Mouse (Mus musculus): Measurements from ENCODE around the gene Kmt2d. TPM values are rescaled to one million over a fixed set of nuclear protein-coding genes. Genes with fewer than 3 reads are reported as not detected.

Gene Kmt2d
- polyA plus RNA-seq, 1 experiment: 105 TPM

- H3K27ac ChIP-seq (ENCODE audit: control insufficient read depth, insufficient read depth, low read depth, low read length, poor library complexity): no peak overlapping the region
- WGBS: 25% methylated on average over 6 of the region's 6 CpGs
- TF ChIP-seq CTCF (IDR thresholded peaks at IDR 0.05; ENCODE audit: control insufficient read depth, insufficient read depth, low read length): peak; percentile 69
- TF ChIP-seq POLR2A (IDR thresholded peaks at IDR 0.05; ENCODE audit: borderline replicate concordance, control insufficient read depth, low read depth, low read length): no peak
- H3K4me1 ChIP-seq (ENCODE audit: control insufficient read depth, insufficient read depth, low read length): peaks cover 2% of the 10 kb centered on the region; the same call in 1 of the 2 replicates
- H3K4me3 ChIP-seq (replicated peaks; ENCODE audit: control insufficient read depth, low read depth, low read length): no peak overlapping the region
These were observed 21.1 kb upstream of the Kmt2d start for GRCm38 (mm10) chr15:98891907-98892606.

DNA sequence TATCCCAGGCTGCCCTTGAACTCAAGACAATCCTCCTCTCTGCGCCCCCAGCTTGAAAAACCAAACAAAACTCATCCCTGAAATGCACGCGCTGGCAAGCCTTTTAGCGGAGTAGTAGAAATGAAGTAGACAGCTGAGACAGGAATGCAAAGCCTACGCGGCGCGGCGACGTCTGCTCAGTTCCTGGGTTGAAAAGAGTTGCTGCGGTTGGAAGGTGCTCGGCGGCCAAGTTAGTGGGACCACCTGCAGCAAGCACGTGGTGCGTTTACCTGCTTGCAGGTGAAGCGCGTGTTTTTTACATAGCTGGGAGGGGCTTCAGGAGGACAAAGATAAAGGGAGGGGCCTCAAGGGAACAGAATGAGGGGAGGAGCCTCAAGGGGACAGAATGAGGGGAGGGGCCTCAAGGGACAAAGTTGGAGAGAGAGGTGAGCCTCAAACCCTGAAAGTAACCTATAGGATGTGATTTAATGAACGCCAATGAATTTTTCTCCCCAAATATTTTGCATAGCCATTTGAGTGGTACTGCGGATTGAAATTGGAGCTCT lies 20.3 kb upstream of the Kmt2d start:
- H3K27ac ChIP-seq (ENCODE audit: control insufficient read depth, insufficient read depth, low read depth, low read length, poor library complexity): no peak overlapping the region
- no peak overlapping the region for H3K4me3 ChIP-seq (replicated peaks; ENCODE audit: control insufficient read depth, low read depth, low read length)
- TF ChIP-seq CTCF (IDR thresholded peaks at IDR 0.05; ENCODE audit: control insufficient read depth, insufficient read depth, low read length): no peak
- no peak for TF ChIP-seq POLR2A (IDR thresholded peaks at IDR 0.05; ENCODE audit: borderline replicate concordance, control insufficient read depth, low read depth, low read length)
- 52% methylated on average over 19 of the region's 19 CpGs for WGBS
- peaks cover 2% of the 10 kb centered on the region; the same call in 1 of the 2 replicates for H3K4me1 ChIP-seq (ENCODE audit: control insufficient read depth, insufficient read depth, low read length)

DNA sequence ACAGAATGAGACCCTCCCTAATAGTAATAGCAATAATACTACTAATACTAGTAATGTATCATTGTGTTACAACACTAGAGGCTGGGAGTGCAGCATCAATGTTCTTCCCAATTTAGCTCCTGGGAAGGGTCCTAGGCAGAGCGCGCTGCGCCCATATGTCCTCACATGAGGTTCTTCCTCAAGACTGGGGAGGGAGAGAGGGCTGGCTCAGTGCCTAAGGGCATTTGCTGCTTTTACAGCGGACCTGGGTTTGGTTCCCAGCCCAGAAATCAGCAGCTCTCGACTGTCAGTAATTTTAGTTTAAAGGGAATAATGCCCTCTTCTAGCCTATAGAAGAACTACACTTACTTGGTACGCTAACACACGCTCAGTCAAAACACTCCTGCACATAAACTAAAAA lies 16.5 kb upstream of the Kmt2d start:
- TF ChIP-seq CTCF (IDR thresholded peaks at IDR 0.05; ENCODE audit: control insufficient read depth, insufficient read depth, low read length): no peak
- TF ChIP-seq POLR2A (IDR thresholded peaks at IDR 0.05; ENCODE audit: borderline replicate concordance, control insufficient read depth, low read depth, low read length): no peak
- Histone ChIP-seq H3K4me3 (replicated peaks; ENCODE audit: control insufficient read depth, low read depth, low read length) (no peak overlapping the region), H3K4me1 (ENCODE audit: control insufficient read depth, insufficient read depth, low read length) (no peaks in the 10 kb centered on the region), H3K27ac (ENCODE audit: control insufficient read depth, insufficient read depth, low read depth, low read length, poor library complexity) (no peak overlapping the region)
- 83% methylated on average over 7 of the region's 7 CpGs for WGBS

DNA sequence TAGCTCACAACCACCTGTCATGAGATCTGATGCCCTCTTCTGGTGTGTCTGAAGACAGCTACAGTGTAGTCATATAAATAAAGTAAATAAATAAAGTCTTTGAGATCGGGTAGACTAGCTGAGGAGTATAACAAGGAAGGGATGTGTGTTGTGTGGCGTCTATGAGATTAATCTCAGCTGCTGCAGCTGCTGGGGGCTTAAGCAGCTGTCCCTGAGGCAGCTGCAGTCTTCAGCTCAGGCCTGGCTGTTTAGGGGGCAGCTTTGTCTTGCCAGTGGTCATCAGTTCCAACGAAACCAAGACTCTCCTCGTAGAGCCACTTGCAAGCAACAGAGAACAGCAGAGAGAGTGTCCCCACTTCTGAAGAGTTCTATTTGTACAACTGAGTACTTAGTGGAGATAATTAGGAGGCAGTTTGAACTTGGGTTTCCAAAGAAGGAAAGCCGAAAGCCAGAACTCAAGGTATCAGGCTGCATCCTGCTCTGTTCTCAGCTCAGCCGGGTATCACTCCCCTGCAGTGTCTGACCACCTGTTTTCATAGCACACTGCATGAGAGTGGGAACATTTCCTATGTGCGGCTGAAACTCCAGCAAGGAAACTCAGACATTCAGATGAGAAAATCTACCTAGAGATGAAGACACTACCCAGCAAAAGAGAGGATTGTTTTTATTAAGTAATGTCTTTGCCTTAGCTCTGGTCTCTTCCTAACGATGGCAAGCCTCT lies 15.8 kb upstream of the Kmt2d start:
- WGBS: 75% methylated on average over 8 of the region's 8 CpGs
- TF ChIP-seq POLR2A (IDR thresholded peaks at IDR 0.05; ENCODE audit: borderline replicate concordance, control insufficient read depth, low read depth, low read length): no peak
- no peak for TF ChIP-seq CTCF (IDR thresholded peaks at IDR 0.05; ENCODE audit: control insufficient read depth, insufficient read depth, low read length)

GRCm38 (mm10) chr15:98884106-98884505 lies 13.1 kb upstream of the Kmt2d start:
- H3K4me1 ChIP-seq (ENCODE audit: control insufficient read depth, insufficient read depth, low read length): no peaks in the 10 kb centered on the region; the same call in 1 of the 2 replicates
- H3K27ac ChIP-seq (ENCODE audit: control insufficient read depth, insufficient read depth, low read depth, low read length, poor library complexity): no peak overlapping the region
- no peak overlapping the region for H3K4me3 ChIP-seq (replicated peaks; ENCODE audit: control insufficient read depth, low read depth, low read length)
- WGBS: 83% methylated on average over 1 of the region's 1 CpGs
- no peak for TF ChIP-seq POLR2A (IDR thresholded peaks at IDR 0.05; ENCODE audit: borderline replicate concordance, control insufficient read depth, low read depth, low read length)
- no peak for TF ChIP-seq CTCF (IDR thresholded peaks at IDR 0.05; ENCODE audit: control insufficient read depth, insufficient read depth, low read length)

More for the DNA sequence above, 15.8 kb upstream of the Kmt2d start:
- H3K4me3 ChIP-seq (replicated peaks; ENCODE audit: control insufficient read depth, low read depth, low read length): no peak overlapping the region
- H3K4me1 ChIP-seq (ENCODE audit: control insufficient read depth, insufficient read depth, low read length): no peaks in the 10 kb centered on the region
- no peak overlapping the region for H3K27ac ChIP-seq (ENCODE audit: control insufficient read depth, insufficient read depth, low read depth, low read length, poor library complexity)

DNA sequence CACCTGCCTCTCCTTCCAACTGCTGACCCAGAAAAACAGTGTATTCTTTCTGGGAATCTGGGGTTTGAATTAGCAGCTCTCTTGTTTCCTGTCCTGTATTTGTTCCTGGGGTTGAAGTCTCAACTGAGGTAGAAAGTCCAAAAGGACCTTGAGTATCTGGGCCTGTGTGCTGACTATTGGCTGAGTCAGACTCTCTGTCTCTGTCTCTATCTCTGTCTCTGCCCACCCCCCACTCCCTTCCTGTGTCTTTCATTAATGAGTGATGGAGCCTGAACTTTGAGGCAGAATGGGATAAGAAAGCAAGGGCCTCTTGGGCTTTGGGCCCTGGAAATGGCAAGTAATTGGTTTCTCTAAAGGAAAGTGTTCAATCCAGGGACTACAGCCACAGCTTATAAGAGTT lies 12.7 kb upstream of the Kmt2d start:
- Histone ChIP-seq H3K27ac (ENCODE audit: control insufficient read depth, insufficient read depth, low read depth, low read length, poor library complexity) (no peak overlapping the region), H3K4me1 (ENCODE audit: control insufficient read depth, insufficient read depth, low read length) (no peaks in the 10 kb centered on the region; the same call in 1 of the 2 replicates), H3K4me3 (replicated peaks; ENCODE audit: control insufficient read depth, low read depth, low read length) (no peak overlapping the region)
- TF ChIP-seq CTCF (IDR thresholded peaks at IDR 0.05; ENCODE audit: control insufficient read depth, insufficient read depth, low read length) (no peak), POLR2A (IDR thresholded peaks at IDR 0.05; ENCODE audit: borderline replicate concordance, control insufficient read depth, low read depth, low read length) (no peak)

DNA sequence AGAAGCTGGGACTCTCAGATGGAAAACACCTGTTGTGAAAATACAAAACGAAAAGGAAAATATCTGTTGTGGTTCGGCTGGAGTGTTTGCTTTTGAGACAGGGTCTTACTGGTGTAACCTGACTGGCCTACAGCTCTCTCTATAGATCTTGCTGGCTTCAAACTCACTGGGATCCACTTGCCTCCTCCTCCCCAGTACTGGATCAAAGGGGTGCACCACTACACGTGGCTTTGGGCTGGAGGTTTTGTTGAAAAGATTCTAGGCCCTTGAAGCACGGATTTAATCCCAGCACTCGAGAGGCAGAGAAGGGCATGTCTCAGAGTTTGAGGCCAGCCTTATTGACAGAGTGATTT lies 10.6 kb upstream of the Kmt2d start:
- H3K4me3 ChIP-seq (replicated peaks; ENCODE audit: control insufficient read depth, low read depth, low read length): no peak overlapping the region
- no peaks in the 10 kb centered on the region; the same call in 1 of the 2 replicates for H3K4me1 ChIP-seq (ENCODE audit: control insufficient read depth, insufficient read depth, low read length)
- WGBS: 24% methylated on average over 5 of the region's 5 CpGs
- no peak overlapping the region for H3K27ac ChIP-seq (ENCODE audit: control insufficient read depth, insufficient read depth, low read depth, low read length, poor library complexity)
- TF ChIP-seq CTCF (IDR thresholded peaks at IDR 0.05; ENCODE audit: control insufficient read depth, insufficient read depth, low read length) (no peak), POLR2A (IDR thresholded peaks at IDR 0.05; ENCODE audit: borderline replicate concordance, control insufficient read depth, low read depth, low read length) (no peak)

DNA sequence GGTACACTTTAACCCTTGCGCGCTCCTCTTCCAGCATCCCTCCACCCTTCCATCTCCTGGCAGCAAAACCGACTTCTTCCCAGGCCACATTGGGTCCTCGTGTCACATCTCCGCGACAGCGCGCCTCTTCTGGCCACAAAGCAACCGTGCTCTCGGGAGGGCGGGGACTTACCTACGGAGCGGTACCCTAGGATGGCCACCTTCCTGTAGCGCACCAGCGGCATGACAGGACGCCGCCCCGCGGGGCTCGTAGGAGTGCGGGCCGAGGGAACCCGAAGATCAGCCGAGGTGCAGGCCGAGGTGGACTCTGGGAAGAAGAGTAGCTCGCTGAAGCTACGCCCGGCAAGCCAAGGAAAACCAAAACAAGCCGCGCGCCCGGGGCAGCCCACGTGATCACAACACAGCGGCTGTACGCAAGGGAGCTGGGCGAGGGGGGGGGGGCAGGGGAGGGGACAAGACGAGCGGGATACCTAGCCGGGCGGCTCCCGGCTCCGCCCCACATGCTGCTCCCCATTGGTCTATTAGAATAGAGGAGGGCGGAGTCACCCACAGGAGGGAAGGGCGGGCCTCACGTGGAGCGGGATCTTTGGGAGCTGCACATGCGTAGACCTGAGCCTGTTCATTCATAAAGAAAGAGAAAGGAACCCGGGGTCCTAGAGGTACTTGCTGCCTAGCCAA lies 10.1 kb upstream of the Kmt2d start:
- H3K27ac ChIP-seq (ENCODE audit: control insufficient read depth, insufficient read depth, low read depth, low read length, poor library complexity): peak overlapping the region; percentile 81
- H3K4me1 ChIP-seq (ENCODE audit: control insufficient read depth, insufficient read depth, low read length): no peaks in the 10 kb centered on the region; the same call in 1 of the 2 replicates
- TF ChIP-seq CTCF (IDR thresholded peaks at IDR 0.05; ENCODE audit: control insufficient read depth, insufficient read depth, low read length) (peak; percentile 37; the same call in 1 of the 2 replicates), POLR2A (IDR thresholded peaks at IDR 0.05; ENCODE audit: borderline replicate concordance, control insufficient read depth, low read depth, low read length) (peak; percentile 72; the same call in 1 of the 2 replicates)
- peak overlapping the region; percentile 92 for H3K4me3 ChIP-seq (replicated peaks; ENCODE audit: control insufficient read depth, low read depth, low read length)
- WGBS: 0% methylated on average over 48 of the region's 48 CpGs
